Mouse (Mus musculus): ENCODE data around the gene Tmem184a. TPM values are rescaled to one million over a fixed set of nuclear protein-coding genes. Genes with fewer than 3 reads are reported as not detected.

The Tmem184a gene
- total RNA-seq (2012; rRNA removed) = 2.7 and 4.9 TPM in 2 replicates

GRCm38 (mm10) chr5:139819538-139820181 lies at the start of gene Tmem184a:
Gene Tmem184a, minus strand, starts transcription at chr5:139819917.
- no peak within 1 kb of the TSS for H3K4me3 ChIP-seq (ENCODE audit: insufficient read depth in 1 of 2, low read depth in 1 of 2, low read length in 2 of 2, poor library complexity in 1 of 2, severe bottlenecking in 1 of 2)
- no peak within 1 kb of the TSS for H3K27ac ChIP-seq (ENCODE audit: insufficient read depth, low read depth, low read length, poor library complexity, severe bottlenecking)
- peaks cover 0 to under 1% of the 10 kb centered on the region in 2 experiments; a peak in 1 of 4 replicates for H3K4me1 ChIP-seq (ENCODE audit: control insufficient read depth in 2 of 2, insufficient read depth in 2 of 2, low read length in 2 of 2, poor library complexity in 1 of 2)
- DNase-seq (ENCODE audit: low read depth, low spot score) = no peak
- no peaks in the 10 kb centered on the region for H3K9me3 ChIP-seq (ENCODE audit: control insufficient read depth, insufficient read depth, low read depth, low read length)
- H3K9ac ChIP-seq (ENCODE audit: insufficient read depth, low read depth, low read length, poor library complexity, severe bottlenecking) = no peak within 1 kb of the TSS
- in situ Hi-C loops (cut with MboI; ENCODE audit: low sequenced_read_pairs in 2 of 2, unreplicated experiment in 2 of 2) = no loop called here
- no peak for TF ChIP-seq ZC3H11A (IDR thresholded peaks at IDR 0.05; ENCODE audit: borderline replicate concordance, low read depth, low read length)
- TF ChIP-seq ZNF384 (IDR thresholded peaks at IDR 0.05; ENCODE audit: low read depth, low read length) = no peak
- TF ChIP-seq HCFC1 (IDR thresholded peaks at IDR 0.05; ENCODE audit: borderline replicate concordance, insufficient read depth, low read length) = no peak
- no peak for TF ChIP-seq CHD2 (IDR thresholded peaks at IDR 0.05; ENCODE audit: low read depth, low read length)
- no peak for TF ChIP-seq MAFK (IDR thresholded peaks at IDR 0.05; ENCODE audit: insufficient read depth, low read depth, low read length)
- peaks cover 15% of the 10 kb centered on the region for H3K36me3 ChIP-seq (ENCODE audit: control insufficient read depth, insufficient read depth, low read length, poor library complexity, severe bottlenecking)

- Histone ChIP-seq H3K4me3 (ENCODE audit: insufficient read depth in 1 of 2, low read depth in 1 of 2, low read length in 2 of 2, poor library complexity in 1 of 2, severe bottlenecking in 1 of 2) (no peak overlapping the region), H3K4me1 (ENCODE audit: control insufficient read depth in 2 of 2, insufficient read depth in 2 of 2, low read length in 2 of 2, poor library complexity in 1 of 2) (no peaks in the 10 kb centered on the region; a peak in 1 of 4 replicates), H3K9me3 (ENCODE audit: control insufficient read depth, insufficient read depth, low read depth, low read length) (no peaks in the 10 kb centered on the region), H3K36me3 (ENCODE audit: control insufficient read depth, insufficient read depth, low read length, poor library complexity, severe bottlenecking) (no peaks in the 10 kb centered on the region), H3K9ac (ENCODE audit: insufficient read depth, low read depth, low read length, poor library complexity, severe bottlenecking) (no peak overlapping the region), H3K27ac (ENCODE audit: insufficient read depth, low read depth, low read length, poor library complexity, severe bottlenecking) (no peak overlapping the region)
- DNase-seq (ENCODE audit: low read depth, low spot score) = no peak
- no peak for TF ChIP-seq ZNF384 (IDR thresholded peaks at IDR 0.05; ENCODE audit: low read depth, low read length)
- no peak for TF ChIP-seq CHD2 (IDR thresholded peaks at IDR 0.05; ENCODE audit: low read depth, low read length)
- TF ChIP-seq MAFK (IDR thresholded peaks at IDR 0.05; ENCODE audit: insufficient read depth, low read depth, low read length) = no peak
- TF ChIP-seq ZC3H11A (IDR thresholded peaks at IDR 0.05; ENCODE audit: borderline replicate concordance, low read depth, low read length) = no peak
- no peak for TF ChIP-seq HCFC1 (IDR thresholded peaks at IDR 0.05; ENCODE audit: borderline replicate concordance, insufficient read depth, low read length)
- in situ Hi-C loops (cut with MboI; ENCODE audit: low sequenced_read_pairs in 2 of 2, unreplicated experiment in 2 of 2) = no loop called here
Measured at GRCm38 (mm10) chr5:139862759-139863158, 43.0 kb upstream of the Tmem184a start.

GRCm38 (mm10) chr5:139860328-139861104 lies 40.8 kb upstream of the Tmem184a start:
- Histone ChIP-seq H3K27ac (ENCODE audit: insufficient read depth, low read depth, low read length, poor library complexity, severe bottlenecking) (no peak overlapping the region), H3K36me3 (ENCODE audit: control insufficient read depth, insufficient read depth, low read length, poor library complexity, severe bottlenecking) (no peaks in the 10 kb centered on the region), H3K9ac (ENCODE audit: insufficient read depth, low read depth, low read length, poor library complexity, severe bottlenecking) (no peak overlapping the region), H3K9me3 (ENCODE audit: control insufficient read depth, insufficient read depth, low read depth, low read length) (no peaks in the 10 kb centered on the region), H3K4me3 (ENCODE audit: insufficient read depth in 1 of 2, low read depth in 1 of 2, low read length in 2 of 2, poor library complexity in 1 of 2, severe bottlenecking in 1 of 2) (no peak overlapping the region), H3K4me1 (ENCODE audit: control insufficient read depth in 2 of 2, insufficient read depth in 2 of 2, low read length in 2 of 2, poor library complexity in 1 of 2) (no peaks in the 10 kb centered on the region; a peak in 1 of 4 replicates)
- no peak for DNase-seq (ENCODE audit: low read depth, low spot score)
- in situ Hi-C loops (cut with MboI; ENCODE audit: low sequenced_read_pairs in 2 of 2, unreplicated experiment in 2 of 2) = no loop called here
- no peak for TF ChIP-seq MAFK (IDR thresholded peaks at IDR 0.05; ENCODE audit: insufficient read depth, low read depth, low read length)
- TF ChIP-seq CHD2 (IDR thresholded peaks at IDR 0.05; ENCODE audit: low read depth, low read length) = no peak
- no peak for TF ChIP-seq ZC3H11A (IDR thresholded peaks at IDR 0.05; ENCODE audit: borderline replicate concordance, low read depth, low read length)
- TF ChIP-seq HCFC1 (IDR thresholded peaks at IDR 0.05; ENCODE audit: borderline replicate concordance, insufficient read depth, low read length) = no peak
- no peak for TF ChIP-seq ZNF384 (IDR thresholded peaks at IDR 0.05; ENCODE audit: low read depth, low read length)

GRCm38 (mm10) chr5:139849626-139850320 lies 30.1 kb upstream of the Tmem184a start:
- Histone ChIP-seq H3K9me3 (ENCODE audit: control insufficient read depth, insufficient read depth, low read depth, low read length) (no peaks in the 10 kb centered on the region), H3K36me3 (ENCODE audit: control insufficient read depth, insufficient read depth, low read length, poor library complexity, severe bottlenecking) (no peaks in the 10 kb centered on the region), H3K9ac (ENCODE audit: insufficient read depth, low read depth, low read length, poor library complexity, severe bottlenecking) (no peak overlapping the region), H3K4me3 (ENCODE audit: insufficient read depth in 1 of 2, low read depth in 1 of 2, low read length in 2 of 2, poor library complexity in 1 of 2, severe bottlenecking in 1 of 2) (no peak overlapping the region), H3K4me1 (ENCODE audit: control insufficient read depth in 2 of 2, insufficient read depth in 2 of 2, low read length in 2 of 2, poor library complexity in 1 of 2) (peaks cover 0 to 5% of the 10 kb centered on the region in 2 experiments; a peak in 1 of 4 replicates), H3K27ac (ENCODE audit: insufficient read depth, low read depth, low read length, poor library complexity, severe bottlenecking) (no peak overlapping the region)
- in situ Hi-C loops (cut with MboI; ENCODE audit: low sequenced_read_pairs in 2 of 2, unreplicated experiment in 2 of 2) = loop anchor here (25.0 kb wide), 2 partner anchors 438 to 563 kb away; partner anchors contain the start of gene Eif3b (in 2 of the 2)
- TF ChIP-seq ZC3H11A (IDR thresholded peaks at IDR 0.05; ENCODE audit: borderline replicate concordance, low read depth, low read length) (no peak), HCFC1 (IDR thresholded peaks at IDR 0.05; ENCODE audit: borderline replicate concordance, insufficient read depth, low read length) (no peak), CHD2 (IDR thresholded peaks at IDR 0.05; ENCODE audit: low read depth, low read length) (no peak), ZNF384 (IDR thresholded peaks at IDR 0.05; ENCODE audit: low read depth, low read length) (no peak), MAFK (IDR thresholded peaks at IDR 0.05; ENCODE audit: insufficient read depth, low read depth, low read length) (no peak)
- DNase-seq (ENCODE audit: low read depth, low spot score) = no peak
